Mouse (Mus musculus): ENCODE measurements at regions not wholly inside any gene's neighbourhood (a gene's known extent, or its start where the extent isn't known, plus 50 kb on each side); places are given as distances from the start of the nearest gene placed in this dataset.

DNA sequence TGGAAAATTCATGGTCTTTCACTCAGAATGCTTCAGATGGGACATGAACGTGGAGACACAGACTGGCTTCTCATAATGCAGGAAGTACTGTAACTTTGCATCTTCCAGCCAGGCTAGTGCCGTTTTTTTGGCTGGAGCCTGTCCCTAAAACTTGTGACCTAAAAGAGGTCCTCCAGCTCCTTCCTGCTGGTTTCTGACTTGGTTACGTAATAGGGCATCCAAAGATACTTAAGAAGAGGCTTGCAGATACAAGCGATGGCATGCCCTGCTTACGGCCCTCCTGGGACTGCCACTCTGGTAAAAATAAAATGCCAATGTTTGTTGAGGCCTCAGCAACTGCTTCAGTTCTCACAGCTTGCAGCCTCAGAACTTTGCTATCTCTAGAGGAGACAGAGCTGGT is 177.3 kb upstream of the Arl4c start:
- DNase-seq (ENCODE audit: low spot score in 2 of 2), result no peak

- no peak for DNase-seq (ENCODE audit: low spot score in 2 of 2)
Measured at GRCm38 (mm10) chr1:88891041-88891440, 179.2 kb upstream of the Sh3bp4 start.

DNA sequence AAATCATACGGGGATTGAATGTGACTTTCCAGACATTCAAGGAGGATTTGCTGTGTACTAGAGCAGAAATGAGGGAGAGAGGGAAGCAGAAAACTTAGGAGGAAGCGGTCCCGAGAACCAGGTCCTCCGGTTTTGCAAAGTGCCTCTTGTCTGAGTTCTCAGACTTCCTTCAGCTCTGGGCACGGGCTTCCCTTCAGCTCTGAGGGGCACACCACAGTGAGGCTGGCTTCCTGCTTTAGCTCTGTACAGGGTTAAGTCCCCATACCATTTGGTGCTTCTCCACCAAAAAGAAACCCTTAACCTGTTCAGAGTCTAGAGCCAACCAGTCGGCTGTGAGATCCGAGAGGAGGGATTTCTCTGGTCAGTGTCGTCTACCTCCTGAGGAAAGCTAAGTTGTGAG is 167.8 kb upstream of the Sh3bp4 start:
- DNase-seq (ENCODE audit: low spot score in 2 of 2), result no peak

DNA sequence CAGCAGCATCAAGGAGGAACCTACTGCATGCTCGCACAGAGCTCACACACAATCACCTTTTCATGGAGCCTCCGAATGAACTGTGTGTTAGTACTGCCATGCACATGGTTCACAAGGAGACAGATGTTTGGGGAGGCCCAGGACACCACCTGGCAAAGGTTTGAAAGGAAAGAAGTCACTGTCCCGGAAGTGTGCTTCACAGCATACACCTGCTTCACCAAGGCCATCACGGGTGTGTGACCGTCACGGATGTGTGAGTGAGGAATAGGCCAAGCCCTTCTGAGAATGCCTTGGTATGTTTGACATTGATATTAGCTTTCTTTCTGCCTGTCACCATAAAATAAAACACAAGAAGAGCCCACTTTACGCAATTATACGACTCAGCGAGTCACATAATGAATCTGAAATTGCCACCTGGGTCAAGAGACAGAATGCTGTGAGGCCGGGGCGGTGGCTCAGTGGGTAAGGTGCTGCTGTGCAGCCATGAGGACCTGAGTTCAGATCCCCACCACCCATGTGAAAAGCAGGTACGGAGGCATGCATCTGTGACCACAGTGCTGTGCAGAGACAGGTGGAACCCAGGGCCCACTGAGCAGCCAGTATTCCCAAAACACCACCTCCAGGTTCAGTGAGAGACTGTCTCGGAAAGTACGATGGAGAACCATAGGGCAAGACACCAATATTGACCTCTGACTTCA is 162.3 kb upstream of the Sh3bp4 start:
- DNase-seq (ENCODE audit: low spot score in 2 of 2), result no peak

DNA sequence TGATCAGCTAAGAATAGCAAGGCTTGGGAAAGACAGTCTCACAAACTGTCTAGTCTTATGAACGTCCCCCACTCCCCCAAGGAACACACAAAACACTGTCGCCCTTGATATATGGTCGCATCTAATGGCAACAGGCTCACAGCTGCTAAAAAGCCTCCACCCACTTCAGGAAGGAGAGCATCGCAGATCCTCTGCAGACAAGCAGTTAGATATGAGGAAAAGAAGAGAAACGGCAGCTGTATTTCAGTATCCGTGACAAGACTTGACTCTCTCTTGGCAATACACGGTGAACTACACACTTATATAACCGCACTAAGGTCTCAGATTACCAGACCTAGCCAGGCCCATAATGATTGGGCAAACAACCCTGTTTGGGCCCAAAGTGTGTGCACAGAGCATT is 161.5 kb upstream of the Sh3bp4 start:
- DNase-seq (ENCODE audit: low spot score in 2 of 2), result peak in 1 of 2 experiments; percentile 7

- no peak for DNase-seq (ENCODE audit: low spot score in 2 of 2)
Measured at GRCm38 (mm10) chr1:88909314-88909713, 160.9 kb upstream of the Sh3bp4 start.

GRCm38 (mm10) chr1:88909864-88910573 is 160.2 kb upstream of the Sh3bp4 start:
- DNase-seq (ENCODE audit: low spot score in 2 of 2), result peak; percentile 30 to 31

GRCm38 (mm10) chr1:88911724-88912123 is 158.5 kb upstream of the Sh3bp4 start:
- no peak for DNase-seq (ENCODE audit: low spot score in 2 of 2)

DNA sequence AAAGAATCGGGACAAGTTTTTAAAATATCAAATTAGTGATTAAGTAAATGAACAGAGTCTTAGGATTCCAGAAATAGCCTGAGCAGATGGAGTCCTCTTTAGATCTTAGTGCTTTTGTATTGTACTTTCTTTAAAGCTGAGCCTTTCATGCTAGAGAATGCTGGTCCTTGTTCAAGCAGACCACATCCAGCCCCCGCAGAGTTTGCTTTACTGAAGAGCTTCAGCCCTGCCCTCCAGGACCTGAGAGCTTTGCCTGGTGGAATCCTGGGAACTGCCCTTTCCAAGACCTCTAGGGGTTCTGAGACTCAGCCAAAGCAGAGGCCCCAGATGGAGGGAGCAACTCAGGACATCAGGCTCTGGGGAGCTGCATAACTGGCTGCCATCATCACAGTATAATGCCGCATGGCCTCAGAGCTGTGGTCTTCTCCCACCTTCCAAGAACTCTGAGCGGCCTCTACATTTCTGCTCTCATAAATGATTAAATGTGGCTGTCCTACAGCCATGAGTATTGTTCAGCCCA is 153.6 kb upstream of the Sh3bp4 start:
- DNase-seq (ENCODE audit: low spot score in 2 of 2), result no peak

DNA sequence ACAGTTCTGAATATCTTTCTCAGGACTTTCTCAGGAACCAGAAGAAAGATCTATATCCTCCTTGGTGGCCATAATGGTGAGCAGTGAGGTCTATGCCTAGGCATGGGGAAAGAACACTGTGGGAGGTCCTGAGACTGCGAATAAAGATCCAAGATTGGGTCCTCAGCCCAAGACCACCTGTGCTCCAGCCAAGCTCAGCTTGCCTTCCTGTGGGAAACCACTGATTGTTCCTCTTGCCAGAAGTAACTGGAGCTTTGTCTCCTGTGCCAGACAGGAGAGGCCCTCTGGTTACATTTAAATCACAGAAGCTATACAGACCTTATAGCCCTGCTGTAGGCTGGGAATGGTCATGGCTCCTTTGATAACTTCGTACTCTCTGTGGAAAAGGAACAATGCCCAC is 148.8 kb upstream of the Sh3bp4 start:
- no peak for DNase-seq (ENCODE audit: low spot score in 2 of 2)

DNA sequence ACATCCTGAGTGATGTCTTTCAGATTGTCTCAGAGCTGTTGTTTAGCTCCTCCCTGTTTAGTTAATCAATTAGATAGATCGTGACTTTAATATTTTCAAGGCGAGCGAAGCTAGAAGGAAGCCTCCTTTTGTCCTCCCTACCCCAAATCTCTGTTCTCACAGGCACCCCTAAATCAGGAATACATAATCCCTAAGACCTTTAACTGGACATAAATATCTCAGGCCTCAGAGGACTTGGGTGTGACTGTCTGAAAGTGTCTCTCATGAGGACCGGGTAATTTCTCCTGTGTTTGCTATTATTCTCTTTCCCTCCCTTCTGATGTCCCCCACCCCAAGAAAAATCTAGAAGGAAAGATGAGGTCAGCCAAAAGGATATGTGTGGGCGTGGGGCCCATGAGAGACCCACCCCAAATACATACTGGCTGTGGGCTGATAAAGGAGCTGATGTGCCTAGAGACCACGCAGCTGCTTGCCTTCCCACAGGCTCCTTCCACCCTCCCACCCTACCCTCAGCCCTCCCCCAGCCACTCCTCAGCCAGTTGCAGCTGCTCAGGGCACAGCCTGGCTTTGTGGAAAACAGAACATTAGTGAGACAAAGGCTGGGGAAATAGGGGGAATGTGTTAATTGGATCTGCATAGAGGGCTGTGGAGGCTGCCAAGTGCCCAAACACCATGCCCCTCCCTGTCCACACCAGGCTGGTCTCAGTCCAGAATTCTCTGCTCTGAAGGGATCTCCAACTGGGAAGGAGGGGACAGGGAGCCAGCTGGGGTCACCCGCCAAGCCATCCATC is 146.2 kb upstream of the Sh3bp4 start:
- DNase-seq (ENCODE audit: low spot score in 2 of 2), result no peak

- DNase-seq (ENCODE audit: low spot score in 2 of 2), result peak; percentile 18 to 27
Measured at GRCm38 (mm10) chr1:88935191-88935590, 135.0 kb upstream of the Sh3bp4 start.

GRCm38 (mm10) chr1:88935779-88936178 is 134.4 kb upstream of the Sh3bp4 start:
- no peak for DNase-seq (ENCODE audit: low spot score in 2 of 2)

GRCm38 (mm10) chr1:88937327-88937726 is 132.9 kb upstream of the Sh3bp4 start:
- no peak for DNase-seq (ENCODE audit: low spot score in 2 of 2)

DNA sequence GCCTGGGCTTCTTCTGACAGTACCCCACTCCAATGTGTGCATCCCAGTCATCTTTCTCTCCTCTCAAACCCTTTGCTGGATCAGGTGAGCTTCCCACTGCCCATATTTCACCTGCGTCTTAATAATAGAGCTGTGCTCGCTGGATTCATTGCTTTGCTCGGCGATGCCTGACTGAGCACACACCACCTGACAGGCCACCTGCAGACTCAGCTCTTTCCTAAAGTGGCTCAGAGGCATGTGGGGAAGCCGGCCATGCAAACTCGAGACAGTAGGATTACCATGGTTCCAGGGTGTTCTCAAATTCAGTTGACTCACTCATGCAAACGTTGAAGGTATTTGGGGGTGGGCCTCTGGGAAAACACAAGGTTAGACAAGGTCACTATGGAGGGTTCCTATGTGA is 131.8 kb upstream of the Sh3bp4 start:
- no peak for DNase-seq (ENCODE audit: low spot score in 2 of 2)

- no peak for DNase-seq (ENCODE audit: low spot score in 2 of 2)
Measured at GRCm38 (mm10) chr1:88943039-88943438, 127.2 kb upstream of the Sh3bp4 start.

GRCm38 (mm10) chr1:88945868-88946267 is 124.3 kb upstream of the Sh3bp4 start:
- no peak for DNase-seq (ENCODE audit: low spot score in 2 of 2)

GRCm38 (mm10) chr1:88946374-88946773 is 123.8 kb upstream of the Sh3bp4 start:
- DNase-seq (ENCODE audit: low spot score in 2 of 2), result no peak

GRCm38 (mm10) chr1:88949911-88950310 is 120.3 kb upstream of the Sh3bp4 start:
- no peak for DNase-seq (ENCODE audit: low spot score in 2 of 2)

DNA sequence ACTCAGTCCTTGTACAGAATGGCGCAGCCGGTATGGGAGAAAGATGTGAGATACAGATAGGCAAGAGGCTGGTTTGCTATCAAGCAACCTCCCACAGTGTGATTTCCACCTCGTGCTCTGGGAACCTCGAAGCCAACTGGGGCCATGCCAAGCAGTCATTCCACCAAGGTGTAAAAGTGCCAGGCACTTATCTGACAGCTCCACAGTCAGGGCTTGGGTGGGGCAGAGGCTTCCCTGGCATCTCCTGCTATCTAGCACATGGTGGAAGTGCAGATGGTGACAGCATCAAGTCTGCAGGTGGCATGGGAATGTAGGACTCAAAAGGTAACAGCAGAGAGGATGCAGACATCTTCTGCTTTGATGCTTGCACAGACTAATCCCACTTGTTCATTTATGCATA is 116.7 kb upstream of the Sh3bp4 start:
- no peak for DNase-seq (ENCODE audit: low spot score in 2 of 2)

- no peak for DNase-seq (ENCODE audit: low spot score in 2 of 2)
Measured at GRCm38 (mm10) chr1:88954784-88955183, 115.4 kb upstream of the Sh3bp4 start.

GRCm38 (mm10) chr1:88957061-88957460 is 113.2 kb upstream of the Sh3bp4 start:
- no peak for DNase-seq (ENCODE audit: low spot score in 2 of 2)
